Mouse (Mus musculus) forebrain, embryonic 11.5 days (tissue): ENCODE measurements around the gene Med20. TPM values are rescaled to one million over a fixed set of nuclear protein-coding genes. Genes with fewer than 3 reads are reported as not detected.
"Not testable (repeated sequence)": the region's sequence is repeated elsewhere in the genome, so short reads cannot be mapped to it uniquely, and the experiment has no call there.

ENCODE experiments used
- ATAC-seq: fragments of 200-750 bp; cut with Nextera tagmentation; replicated peaks from 2 replicates; pipeline ENCODE4 v1.8.0; 2017; ENCODE audit warnings: moderate TSS enrichment; ENCODE audit not compliant: low FRiP score
- DNase-seq: peaks from one replicate; pipeline ENCODE4 v3.0.0-alpha.2; 2017; ENCODE audit warnings: low spot score
- H3K27ac ChIP-seq: fragments of 300-500 bp; sonication (generic); 2 replicates; pipeline ENCODE4 v1.5.1; 2014; ENCODE audit warnings: low read depth, low read length
- H3K27me3 ChIP-seq: fragments of 300-500 bp; sonication (generic); 2 replicates; pipeline ENCODE4 v1.6.1; 2014; ENCODE audit warnings: mild to moderate bottlenecking, low read length, mixed read lengths; ENCODE audit not compliant: control insufficient read depth, insufficient read depth
- H3K36me3 ChIP-seq: fragments of 300-500 bp; sonication (generic); 2 replicates; pipeline ENCODE4 v1.6.1; 2014; ENCODE audit warnings: mild to moderate bottlenecking, low read length, moderate library complexity, mixed read lengths; ENCODE audit not compliant: control insufficient read depth, insufficient read depth
- H3K4me1 ChIP-seq: fragments of 300-500 bp; sonication (generic); replicated peaks from 2 replicates; pipeline ENCODE4 v1.6.1; 2014; ENCODE audit warnings: low read length, mixed read lengths; ENCODE audit not compliant: control insufficient read depth, insufficient read depth
- H3K4me2 ChIP-seq: fragments of 300-500 bp; sonication (generic); 2 replicates; pipeline ENCODE4 v1.6.1; 2014; ENCODE audit warnings: low read depth, mild to moderate bottlenecking, low read length, moderate library complexity, mixed read lengths; ENCODE audit not compliant: severe bottlenecking
- H3K4me3 ChIP-seq: fragments of 300-500 bp; sonication (generic); 2 replicates; pipeline ENCODE4 v1.5.1; 2014; ENCODE audit warnings: low read depth, low read length
- H3K9ac ChIP-seq: fragments of 300-500 bp; sonication (generic); 2 replicates; pipeline ENCODE4 v1.6.1; 2014; ENCODE audit warnings: low read length
- H3K9me3 ChIP-seq: fragments of 300-500 bp; sonication (generic); 2 replicates; pipeline ENCODE4 v1.6.1; 2016; ENCODE audit warnings: low read length, mixed read lengths; ENCODE audit not compliant: control insufficient read depth
- WGBS: fragments of 180-500 bp; shearing (Covaris S2); extraction: QIAGEN DNeasy Blood & Tissue Kit; methylation state at CpG from one replicate; pipeline ENCODE4 v1.1.7; 2014; 5-methylcytosine and 5-hydroxymethylcytosine counted together
- polyA plus RNA-seq: library from polyadenylated mRNA; unstranded; fragments of >200 nt; fragmentation: Nextera tagmentation; extraction: Ambion mirVana; gene quantifications from 2 replicates; pipeline ENCODE4 v1.2.1, GENCODE M21; 2014

The Med20 gene
- polyA plus RNA-seq, 1 experiment from 2014 or later = 44.5 TPM

DNA sequence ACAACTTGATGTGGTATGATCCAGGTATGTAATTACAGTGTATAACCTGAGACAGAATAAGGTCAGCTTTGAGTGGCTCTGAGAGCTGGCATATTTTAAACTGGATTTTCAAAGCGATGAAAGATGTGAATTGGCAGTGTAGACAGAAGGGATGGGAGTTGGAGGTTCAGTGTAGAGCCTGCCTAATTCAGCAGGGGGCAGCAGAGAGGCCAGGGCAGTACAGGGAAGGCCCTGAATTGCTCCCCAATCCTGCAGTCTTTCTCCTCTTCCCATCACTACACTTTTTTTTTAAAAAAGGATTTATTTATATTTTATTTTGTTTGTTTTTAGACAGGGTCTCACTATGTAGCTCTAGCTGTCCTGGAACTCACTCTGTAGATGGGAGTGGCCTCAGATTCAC is 2.6 kb downstream of the Med20 start:
- WGBS = 91% methylated on average over 1 of the region's 1 CpGs
- Histone ChIP-seq H3K9ac (no peak overlapping the region), H3K4me3 (no peak overlapping the region), H3K36me3 (peaks cover 5% of the 10 kb centered on the region; the same call in 1 of the 2 replicates), H3K4me2 (no peak overlapping the region), H3K27ac (no peak overlapping the region), H3K27me3 (no peaks in the 10 kb centered on the region), H3K4me1 (peaks cover 11% of the 10 kb centered on the region; the same call in 1 of the 2 replicates), H3K9me3 (no peaks in the 10 kb centered on the region)
- ATAC-seq (no peak), DNase-seq (peak; percentile 49)

DNA sequence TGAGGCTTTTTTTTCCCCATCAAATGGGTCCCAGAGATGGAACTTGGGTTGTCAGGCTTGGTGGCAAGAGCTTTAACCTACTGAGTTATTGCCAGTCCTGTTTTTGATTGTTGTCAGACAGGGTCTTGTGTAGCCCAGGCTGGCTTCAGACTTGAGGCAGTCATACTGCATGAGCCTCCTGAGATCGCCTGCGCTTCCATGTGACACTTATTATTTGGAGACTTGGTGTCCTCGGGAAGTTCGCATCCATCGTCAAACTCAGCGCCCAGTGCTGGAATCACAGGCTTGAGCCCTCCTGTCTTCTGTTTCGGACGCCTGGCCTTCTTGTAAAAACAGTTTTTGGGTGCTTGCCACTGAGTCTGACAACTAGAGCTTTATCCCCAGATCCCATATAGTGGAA is 4.7 kb downstream of the Med20 start:
- DNase-seq (no peak), ATAC-seq (no peak)
- no peak overlapping the region for H3K4me3 ChIP-seq
- H3K27me3 ChIP-seq = no peaks in the 10 kb centered on the region
- H3K36me3 ChIP-seq = peaks cover 5% of the 10 kb centered on the region; the same call in 1 of the 2 replicates
- WGBS = 95% methylated on average over 8 of the region's 8 CpGs
- H3K27ac ChIP-seq = no peak overlapping the region
- H3K4me1 ChIP-seq = peaks cover 7% of the 10 kb centered on the region; the same call in 1 of the 2 replicates
- no peak overlapping the region for H3K9ac ChIP-seq
- no peaks in the 10 kb centered on the region for H3K9me3 ChIP-seq
- H3K4me2 ChIP-seq = no peak overlapping the region

DNA sequence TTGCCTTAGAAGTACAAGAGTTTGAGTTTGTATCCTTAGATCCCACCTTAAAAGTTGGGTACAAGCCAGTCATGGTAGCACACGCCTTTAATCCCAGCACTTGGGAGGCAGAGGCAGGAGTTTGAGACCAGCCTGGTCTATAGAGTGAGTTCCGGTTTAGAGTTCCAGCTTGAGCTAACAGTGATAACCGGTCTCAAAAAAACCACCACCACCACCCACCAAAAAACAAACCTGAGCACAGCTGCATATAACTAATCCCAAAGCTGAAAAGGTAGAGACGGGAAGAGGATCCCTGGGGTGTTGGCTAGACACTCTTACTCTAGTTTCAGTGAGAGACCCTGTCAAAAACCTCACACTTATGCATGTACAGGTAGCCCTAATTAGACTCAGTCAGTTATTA is 5.3 kb downstream of the Med20 start:
- H3K4me3 ChIP-seq = no peak overlapping the region
- ATAC-seq (no peak), DNase-seq (no peak)
- peaks cover 5% of the 10 kb centered on the region; the same call in 1 of the 2 replicates for H3K36me3 ChIP-seq
- no peak overlapping the region for H3K9ac ChIP-seq
- no peak overlapping the region for H3K27ac ChIP-seq
- H3K9me3 ChIP-seq = no peaks in the 10 kb centered on the region
- WGBS = 88% methylated on average over 4 of the region's 4 CpGs
- peaks cover 7% of the 10 kb centered on the region; the same call in 1 of the 2 replicates for H3K4me1 ChIP-seq
- H3K4me2 ChIP-seq = no peak overlapping the region
- no peaks in the 10 kb centered on the region for H3K27me3 ChIP-seq

DNA sequence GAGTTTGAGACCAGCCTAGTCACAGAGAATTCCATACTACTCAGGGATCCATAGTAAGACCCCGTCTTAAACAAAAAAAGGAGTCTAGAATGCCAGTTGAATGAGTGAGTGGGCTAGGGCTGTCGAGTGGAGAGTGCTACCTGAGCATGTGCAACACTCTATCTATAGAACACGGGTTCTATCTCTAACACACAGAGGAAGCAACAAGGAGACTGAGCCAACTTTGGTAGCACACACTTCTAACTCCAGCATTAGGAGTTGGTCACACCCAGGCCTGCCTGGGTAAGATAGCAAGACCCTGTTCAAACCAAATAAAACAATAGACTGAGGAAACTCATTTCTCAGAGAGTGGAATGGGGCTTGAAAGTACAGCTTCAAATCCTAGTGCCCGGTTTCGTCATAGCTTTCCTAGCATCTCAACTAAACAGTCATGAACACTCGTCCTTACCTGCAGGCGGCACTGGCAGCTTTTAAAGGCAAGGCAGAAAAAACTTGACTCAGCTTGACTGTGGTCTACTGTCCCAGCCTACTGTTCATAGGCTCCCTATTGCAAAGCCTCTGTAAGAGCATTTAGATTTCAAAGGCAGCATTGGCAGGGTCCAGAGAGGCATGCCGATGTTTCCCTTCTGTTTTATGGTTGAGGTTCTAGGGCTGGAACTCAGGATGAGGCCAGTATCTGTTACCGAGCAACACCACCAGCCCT is 6.4 kb downstream of the Med20 start:
- Histone ChIP-seq H3K27ac (no peak overlapping the region), H3K9ac (no peak overlapping the region), H3K4me2 (no peak overlapping the region), H3K9me3 (no peaks in the 10 kb centered on the region), H3K4me3 (no peak overlapping the region), H3K36me3 (peaks cover 5% of the 10 kb centered on the region; the same call in 1 of the 2 replicates), H3K4me1 (0 out of 2 replicates have a peak, but pooled peaks cover under 1% of the 10 kb centered on the region), H3K27me3 (no peaks in the 10 kb centered on the region)
- WGBS = 90% methylated on average over 9 of the region's 9 CpGs
- no peak for DNase-seq
- ATAC-seq = no peak

DNA sequence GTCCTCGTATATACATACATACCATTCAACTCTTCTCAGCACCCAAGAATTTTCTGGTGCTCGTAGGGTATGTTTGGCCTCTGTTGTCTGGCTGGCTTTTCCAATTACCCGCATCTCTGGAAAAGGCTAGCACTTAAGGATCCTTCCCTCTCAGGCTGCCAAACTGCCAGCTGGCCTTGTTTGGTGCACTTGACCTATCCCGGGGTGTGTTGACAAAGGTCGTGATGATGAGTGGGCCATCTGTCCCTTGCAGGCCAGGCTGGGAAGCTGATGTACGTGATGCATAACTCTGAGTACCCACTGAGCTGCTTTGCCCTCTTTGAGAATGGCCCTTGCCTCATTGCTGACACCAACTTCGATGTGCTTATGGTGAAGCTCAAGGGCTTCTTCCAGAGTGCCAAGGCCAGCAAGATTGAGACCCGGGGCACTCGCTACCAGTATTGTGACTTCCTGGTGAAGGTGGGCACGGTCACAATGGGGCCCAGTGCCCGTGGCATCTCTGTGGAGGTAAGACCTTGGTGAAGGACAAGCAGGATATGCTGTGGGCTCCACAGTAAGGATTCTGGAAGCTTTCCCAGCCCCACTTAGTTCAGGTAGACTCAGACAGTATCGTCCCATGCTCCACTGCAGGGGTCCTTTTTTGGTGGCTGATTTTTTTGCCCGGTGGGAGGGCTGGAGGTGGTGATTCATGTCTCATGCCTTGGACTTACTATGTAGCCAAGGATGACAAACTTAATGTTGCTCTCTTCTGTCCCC is 7.4 kb downstream of the Med20 start:
- no peaks in the 10 kb centered on the region for H3K27me3 ChIP-seq
- H3K4me3 ChIP-seq = no peak overlapping the region
- H3K9ac ChIP-seq = no peak overlapping the region
- H3K9me3 ChIP-seq = no peaks in the 10 kb centered on the region
- no peaks in the 10 kb centered on the region for H3K4me1 ChIP-seq
- no peak overlapping the region for H3K27ac ChIP-seq
- H3K36me3 ChIP-seq = peaks cover 10% of the 10 kb centered on the region; the same call in 1 of the 2 replicates
- H3K4me2 ChIP-seq = no peak overlapping the region
- no peak for ATAC-seq
- no peak for DNase-seq
- 95% methylated on average over 13 of the region's 13 CpGs for WGBS

DNA sequence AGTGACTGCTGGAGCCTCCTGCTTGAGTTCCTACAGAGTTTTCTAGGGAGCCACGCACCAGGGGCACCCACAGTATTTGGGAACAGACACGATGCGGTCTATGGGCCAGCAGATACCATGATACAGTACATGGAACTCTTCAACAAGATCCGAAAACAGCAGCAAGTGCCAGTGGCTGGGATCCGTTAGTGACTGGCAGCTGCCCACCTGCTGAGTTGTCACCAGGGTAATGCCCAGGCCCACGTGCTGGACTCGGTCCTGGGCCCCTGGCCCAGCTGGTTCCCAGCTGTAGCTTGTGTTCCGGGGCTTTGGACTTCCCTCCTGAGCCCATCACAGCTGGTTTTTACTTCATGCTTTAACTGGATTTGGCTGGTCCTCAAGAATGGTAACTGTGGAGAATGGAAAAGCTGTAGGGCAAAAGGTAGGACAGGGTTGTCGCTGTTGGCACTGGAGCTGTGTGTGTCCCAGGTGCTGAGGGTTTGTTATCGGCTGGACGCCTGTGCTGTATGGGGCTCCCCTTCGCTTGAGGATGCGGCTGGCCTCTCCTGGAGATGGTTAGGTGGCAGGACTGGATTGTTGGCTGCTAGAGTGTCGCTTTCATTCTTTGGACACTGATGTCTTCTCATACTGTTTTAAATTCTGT is 11.7 kb downstream of the Med20 start:
- Histone ChIP-seq H3K9me3 (no peaks in the 10 kb centered on the region), H3K4me2 (no peak overlapping the region), H3K9ac (no peak overlapping the region), H3K27me3 (no peaks in the 10 kb centered on the region), H3K27ac (no peak overlapping the region), H3K4me1 (no peaks in the 10 kb centered on the region), H3K36me3 (peaks cover 7% of the 10 kb centered on the region; the same call in 1 of the 2 replicates), H3K4me3 (no peak overlapping the region)
- WGBS = 94% methylated on average over 14 of the region's 14 CpGs
- no peak for DNase-seq
- ATAC-seq = no peak

DNA sequence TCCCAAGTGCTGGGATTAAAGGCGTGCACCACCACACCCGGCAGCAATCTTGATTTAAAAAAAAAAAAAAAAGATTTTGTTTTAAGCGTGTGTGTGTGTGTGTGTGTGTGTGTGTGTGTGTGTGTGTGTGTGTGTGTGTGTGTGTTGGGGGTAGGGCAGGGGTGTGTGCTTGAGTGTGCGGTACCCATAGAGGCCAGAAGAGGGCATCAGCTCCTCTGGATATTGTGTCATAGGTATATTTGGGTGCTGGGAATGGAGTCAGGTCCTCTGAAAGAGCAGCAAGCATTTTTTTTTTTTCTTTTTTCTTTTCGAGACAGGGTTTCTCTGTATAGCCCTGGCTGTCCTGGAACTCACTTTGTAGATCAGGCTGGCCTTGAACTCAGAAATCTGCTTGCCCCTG is 13.2 kb downstream of the Med20 start:
- not testable (repeated sequence) for H3K27ac ChIP-seq, H3K4me1 ChIP-seq, H3K4me3 ChIP-seq, H3K9me3 ChIP-seq, DNase-seq, H3K27me3 ChIP-seq, H3K4me2 ChIP-seq, ATAC-seq, H3K9ac ChIP-seq, H3K36me3 ChIP-seq
- WGBS = 95% methylated on average over 3 of the region's 5 CpGs

DNA sequence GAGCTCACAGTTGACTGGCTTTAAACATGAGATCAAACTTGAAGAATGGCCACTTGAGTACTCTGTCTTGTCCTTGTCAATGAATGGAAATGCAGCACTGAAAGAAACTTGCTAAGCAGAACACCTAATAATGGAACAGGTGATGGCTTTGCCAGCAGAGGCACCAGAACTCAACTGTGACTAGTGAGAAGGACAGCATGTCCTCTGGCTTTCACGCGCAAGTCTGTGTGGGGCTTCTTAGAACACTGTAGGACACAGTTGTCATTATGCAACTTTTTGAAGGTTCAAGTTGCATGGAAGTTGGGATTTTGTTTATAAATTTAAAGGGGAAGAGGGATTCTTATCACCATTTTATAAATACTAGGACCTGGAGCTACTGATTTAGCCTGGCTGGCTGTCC is 13.7 kb downstream of the Med20 start:
- no peak overlapping the region for H3K27ac ChIP-seq
- 97% methylated on average over 2 of the region's 2 CpGs for WGBS
- no peak overlapping the region for H3K4me2 ChIP-seq
- DNase-seq (no peak), ATAC-seq (no peak)
- H3K4me3 ChIP-seq = no peak overlapping the region
- no peaks in the 10 kb centered on the region for H3K9me3 ChIP-seq
- H3K36me3 ChIP-seq = peaks cover 7% of the 10 kb centered on the region; the same call in 1 of the 2 replicates
- 0 out of 2 replicates have a peak, but pooled peaks cover 2% of the 10 kb centered on the region for H3K4me1 ChIP-seq
- no peak overlapping the region for H3K9ac ChIP-seq
- no peaks in the 10 kb centered on the region for H3K27me3 ChIP-seq
